Mouse (Mus musculus): ENCODE data around the gene Slc7a7. TPM values are rescaled to one million over a fixed set of nuclear protein-coding genes. Genes with fewer than 3 reads are reported as not detected.

Gene Slc7a7
- polyA plus RNA-seq, 1 experiment = 1.6 TPM

- peaks cover 4% of the 10 kb centered on the region for H3K27me3 ChIP-seq (replicated peaks)
- H3K4me3 ChIP-seq (replicated peaks) = no peak overlapping the region
- no peaks in the 10 kb centered on the region for H3K4me1 ChIP-seq
- no peak for TF ChIP-seq GATA1 (IDR thresholded peaks at IDR 0.05; ENCODE audit: borderline replicate concordance, low read length)
- TF ChIP-seq FLI1 (IDR thresholded peaks at IDR 0.05; ENCODE audit: low read length) = no peak
- H3K9me3 ChIP-seq = no peaks in the 10 kb centered on the region
- H3K36me3 ChIP-seq (replicated peaks; ENCODE audit: low read length) = no peaks in the 10 kb centered on the region
Observed at GRCm38 (mm10) chr14:54340836-54341235, 76.7 kb downstream of the Slc7a7 start.

GRCm38 (mm10) chr14:54333452-54334189 lies 84.0 kb downstream of the Slc7a7 start:
- no peak overlapping the region for H3K4me3 ChIP-seq (replicated peaks)
- H3K4me1 ChIP-seq = no peaks in the 10 kb centered on the region
- H3K27me3 ChIP-seq (replicated peaks) = peaks cover 16% of the 10 kb centered on the region
- TF ChIP-seq FLI1 (IDR thresholded peaks at IDR 0.05; ENCODE audit: low read length) (no peak), GATA1 (IDR thresholded peaks at IDR 0.05; ENCODE audit: borderline replicate concordance, low read length) (no peak)
- H3K36me3 ChIP-seq (replicated peaks; ENCODE audit: low read length) = no peaks in the 10 kb centered on the region
- no peaks in the 10 kb centered on the region for H3K9me3 ChIP-seq

- Histone ChIP-seq H3K9me3 (no peaks in the 10 kb centered on the region), H3K4me3 (replicated peaks) (no peak overlapping the region), H3K36me3 (replicated peaks; ENCODE audit: low read length) (no peaks in the 10 kb centered on the region), H3K27me3 (replicated peaks) (peaks cover 16% of the 10 kb centered on the region), H3K4me1 (no peaks in the 10 kb centered on the region)
- no peak for TF ChIP-seq FLI1 (IDR thresholded peaks at IDR 0.05; ENCODE audit: low read length)
- TF ChIP-seq GATA1 (IDR thresholded peaks at IDR 0.05; ENCODE audit: borderline replicate concordance, low read length) = no peak
Observed at GRCm38 (mm10) chr14:54332176-54333074, 85.2 kb downstream of the Slc7a7 start.

GRCm38 (mm10) chr14:54331178-54331577 lies 86.4 kb downstream of the Slc7a7 start:
- TF ChIP-seq FLI1 (IDR thresholded peaks at IDR 0.05; ENCODE audit: low read length) (no peak), GATA1 (IDR thresholded peaks at IDR 0.05; ENCODE audit: borderline replicate concordance, low read length) (no peak)
- Histone ChIP-seq H3K36me3 (replicated peaks; ENCODE audit: low read length) (no peaks in the 10 kb centered on the region), H3K27me3 (replicated peaks) (peaks cover 16% of the 10 kb centered on the region), H3K9me3 (no peaks in the 10 kb centered on the region), H3K4me3 (replicated peaks) (no peak overlapping the region), H3K4me1 (no peaks in the 10 kb centered on the region)

GRCm38 (mm10) chr14:54329201-54329600 lies 88.4 kb downstream of the Slc7a7 start:
- Histone ChIP-seq H3K36me3 (replicated peaks; ENCODE audit: low read length) (no peaks in the 10 kb centered on the region), H3K4me3 (replicated peaks) (no peak overlapping the region), H3K9me3 (no peaks in the 10 kb centered on the region), H3K27me3 (replicated peaks) (peaks cover 14% of the 10 kb centered on the region), H3K4me1 (no peaks in the 10 kb centered on the region)
- no peak for TF ChIP-seq GATA1 (IDR thresholded peaks at IDR 0.05; ENCODE audit: borderline replicate concordance, low read length)
- TF ChIP-seq FLI1 (IDR thresholded peaks at IDR 0.05; ENCODE audit: low read length) = no peak

GRCm38 (mm10) chr14:54328548-54328947 lies 89.0 kb downstream of the Slc7a7 start:
- no peak for TF ChIP-seq GATA1 (IDR thresholded peaks at IDR 0.05; ENCODE audit: borderline replicate concordance, low read length)
- no peak for TF ChIP-seq FLI1 (IDR thresholded peaks at IDR 0.05; ENCODE audit: low read length)
- Histone ChIP-seq H3K4me3 (replicated peaks) (no peak overlapping the region), H3K9me3 (no peaks in the 10 kb centered on the region), H3K36me3 (replicated peaks; ENCODE audit: low read length) (no peaks in the 10 kb centered on the region), H3K4me1 (no peaks in the 10 kb centered on the region), H3K27me3 (replicated peaks) (peaks cover 12% of the 10 kb centered on the region)

GRCm38 (mm10) chr14:54324486-54324885 lies 93.1 kb downstream of the Slc7a7 start:
- no peak overlapping the region for H3K4me3 ChIP-seq (replicated peaks)
- H3K27me3 ChIP-seq (replicated peaks) = peaks cover 9% of the 10 kb centered on the region
- H3K36me3 ChIP-seq (replicated peaks; ENCODE audit: low read length) = no peaks in the 10 kb centered on the region
- TF ChIP-seq FLI1 (IDR thresholded peaks at IDR 0.05; ENCODE audit: low read length) (no peak), GATA1 (IDR thresholded peaks at IDR 0.05; ENCODE audit: borderline replicate concordance, low read length) (no peak)
- H3K4me1 ChIP-seq = no peaks in the 10 kb centered on the region
- H3K9me3 ChIP-seq = no peaks in the 10 kb centered on the region

- no peaks in the 10 kb centered on the region for H3K36me3 ChIP-seq (replicated peaks; ENCODE audit: low read length)
- H3K4me1 ChIP-seq = no peaks in the 10 kb centered on the region
- TF ChIP-seq GATA1 (IDR thresholded peaks at IDR 0.05; ENCODE audit: borderline replicate concordance, low read length) (no peak), FLI1 (IDR thresholded peaks at IDR 0.05; ENCODE audit: low read length) (no peak)
- H3K9me3 ChIP-seq = no peaks in the 10 kb centered on the region
- H3K27me3 ChIP-seq (replicated peaks) = peaks cover 9% of the 10 kb centered on the region
- H3K4me3 ChIP-seq (replicated peaks) = no peak overlapping the region
Observed at GRCm38 (mm10) chr14:54321556-54322376, 95.8 kb downstream of the Slc7a7 start.

Other genes with a start within 250 kb of the Slc7a7 start
- 15.0 and 54.8 TPM in 2 replicates for gene Dad1, start 163.7 kb downstream of the Slc7a7 start, polyA plus RNA-seq (2012; ENCODE audit: insufficient read depth, low replicate concordance)
- gene Abhd4, start 163.6 kb downstream of the Slc7a7 start, polyA plus RNA-seq (2012; ENCODE audit: insufficient read depth, low replicate concordance) = 17.3 and 19.7 TPM in 2 replicates
- gene Olfr49, start 132.8 kb downstream of the Slc7a7 start, polyA plus RNA-seq (2012; ENCODE audit: insufficient read depth, low replicate concordance) = not detected in 2 replicates
- gene Oxa1l, start 56.9 kb downstream of the Slc7a7 start, polyA plus RNA-seq (2012; ENCODE audit: insufficient read depth, low replicate concordance) = 42.4 and 55.2 TPM in 2 replicates
- 822 and 954 TPM in 2 replicates for gene Mrpl52, start 9.1 kb upstream of the Slc7a7 start, polyA plus RNA-seq (2012; ENCODE audit: insufficient read depth, low replicate concordance)
- 2.3 and 20.3 TPM in 2 replicates for gene Mmp14, start 13.8 kb upstream of the Slc7a7 start, polyA plus RNA-seq (2012; ENCODE audit: insufficient read depth, low replicate concordance)
- 312 and 469 TPM in 2 replicates for gene Lrp10, start 46.4 kb upstream of the Slc7a7 start, polyA plus RNA-seq (2012; ENCODE audit: insufficient read depth, low replicate concordance)
- 0.30 and 2.1 TPM in 2 replicates for gene Rem2, start 58.3 kb upstream of the Slc7a7 start, polyA plus RNA-seq (2012; ENCODE audit: insufficient read depth, low replicate concordance)
- 45.3 and 47.2 TPM in 2 replicates for gene Prmt5, start 99.7 kb upstream of the Slc7a7 start, polyA plus RNA-seq (2012; ENCODE audit: insufficient read depth, low replicate concordance)
- gene Haus4, start 136.8 kb upstream of the Slc7a7 start, polyA plus RNA-seq (2012; ENCODE audit: insufficient read depth, low replicate concordance) = 1.1 and 21.3 TPM in 2 replicates
- 1.0 and 2.6 TPM in 2 replicates for gene Ajuba, start 159.8 kb upstream of the Slc7a7 start, polyA plus RNA-seq (2012; ENCODE audit: insufficient read depth, low replicate concordance)
- gene 4931414P19Rik, start 188.2 kb upstream of the Slc7a7 start, polyA plus RNA-seq (2012; ENCODE audit: insufficient read depth, low replicate concordance) = 13.3 and 53.7 TPM in 2 replicates
- gene Psmb5, start 200.2 kb upstream of the Slc7a7 start, polyA plus RNA-seq (2012; ENCODE audit: insufficient read depth, low replicate concordance) = 120 and 327 TPM in 2 replicates
- not detected in 2 replicates for gene Psmb11, start 203.7 kb upstream of the Slc7a7 start, polyA plus RNA-seq (2012; ENCODE audit: insufficient read depth, low replicate concordance)
- not detected in 2 replicates for gene Gm17606, start 223.2 kb upstream of the Slc7a7 start, polyA plus RNA-seq (2012; ENCODE audit: insufficient read depth, low replicate concordance)
- gene Cdh24, start 223.6 kb upstream of the Slc7a7 start, polyA plus RNA-seq (2012; ENCODE audit: insufficient read depth, low replicate concordance) = 2.7 and 5.5 TPM in 2 replicates

Data from megakaryocyte, embryonic 14.5 days (primary cell).